Mouse (Mus musculus) liver, embryonic 14.5 days (tissue): ENCODE results near the gene Dgcr6. TPM values are rescaled to one million over a fixed set of nuclear protein-coding genes. Genes with fewer than 3 reads are reported as not detected.

Experiments used
- ATAC-seq: fragments of 200-750 bp; cut with Nextera tagmentation; 2 replicates; pipeline ENCODE4 v1.8.0; 2017; ENCODE audit warnings: moderate number of reproducible peaks, mild to moderate bottlenecking, moderate library complexity; ENCODE audit not compliant: insufficient read depth
- DNase-seq, 3 experiments: peaks; one replicate each; pipeline ENCODE4 v3.0.0-alpha.2; 2012 to 2013; ENCODE audit warnings: low read depth in 3 of 3, low spot score in 3 of 3
- H3K27ac ChIP-seq: fragments of 300-500 bp; sonication (generic); 2 replicates; pipeline ENCODE4 v1.5.1; 2014; ENCODE audit warnings: moderate library complexity, mild to moderate bottlenecking, control low read depth, inconsistent platforms
- H3K27me3 ChIP-seq: fragments of 300-500 bp; sonication (generic); 2 replicates; pipeline ENCODE4 v1.6.1; 2014; ENCODE audit warnings: mild to moderate bottlenecking, low read length, moderate library complexity; ENCODE audit not compliant: control insufficient read depth, insufficient read depth
- H3K36me3 ChIP-seq: fragments of 300-500 bp; sonication (generic); replicated peaks from 2 replicates; pipeline ENCODE4 v1.6.1; 2014; ENCODE audit warnings: low read depth; ENCODE audit not compliant: control insufficient read depth, insufficient read depth
- H3K4me1 ChIP-seq, 2 experiments: fragments of 200-500 bp in 1 of 2; fragments of 300-500 bp in 1 of 2; sonication (generic) in 1 of 2; replicated peaks; 2 replicates each; pipeline ENCODE4 v1.6.1; 2012 to 2014; ENCODE audit warnings: antibody characterized with exemption in 1 of 2, inconsistent platforms in 1 of 2, low read length in 1 of 2; ENCODE audit not compliant: control insufficient read depth in 2 of 2, insufficient read depth in 2 of 2
- H3K4me2 ChIP-seq: fragments of 300-500 bp; sonication (generic); 2 replicates; pipeline ENCODE4 v1.6.1; 2014; ENCODE audit warnings: low read depth, mild to moderate bottlenecking, control low read depth, moderate library complexity
- H3K4me3 ChIP-seq, 2 experiments: fragments of 200-500 bp in 1 of 2; fragments of 300-500 bp in 1 of 2; sonication (generic) in 1 of 2; 2 replicates each; pipeline ENCODE4 v1.5.1; 2012 to 2014; ENCODE audit warnings: low read depth in 2 of 2, low read length in 2 of 2, mild to moderate bottlenecking in 2 of 2, control low read depth in 1 of 2, inconsistent platforms in 1 of 2, moderate library complexity in 1 of 2; ENCODE audit not compliant: insufficient read depth in 1 of 2
- H3K9ac ChIP-seq: fragments of 300-500 bp; sonication (generic); replicated peaks from 2 replicates; pipeline ENCODE4 v1.6.1; 2014; ENCODE audit warnings: mild to moderate bottlenecking, control low read depth, moderate library complexity
- H3K9me3 ChIP-seq: fragments of 300-500 bp; sonication (generic); 2 replicates; pipeline ENCODE4 v1.6.1; 2016; ENCODE audit warnings: low read length, mixed read lengths; ENCODE audit not compliant: control insufficient read depth
- CTCF ChIP-seq: IDR thresholded peaks from 2 replicates; pipeline ENCODE4 v1.5.1; 2016; ENCODE audit warnings: antibody characterized with exemption, low read depth, control low read depth
- EP300 ChIP-seq: IDR thresholded peaks from 2 replicates; pipeline ENCODE4 v1.6.1; 2016; ENCODE audit warnings: antibody characterized with exemption, low read depth
- WGBS: fragments of 180-500 bp; shearing (Covaris S2); extraction: QIAGEN DNeasy Blood & Tissue Kit; methylation state at CpG from one replicate; pipeline ENCODE4 v1.1.7; 2014; ENCODE audit not compliant: insufficient replicate concordance; 5-methylcytosine and 5-hydroxymethylcytosine counted together
- polyA plus RNA-seq, 2 experiments: library from polyadenylated mRNA; depleted of rRNA in 1 of 2; stranded (reverse) in 1 of 2; unstranded in 1 of 2; fragments of >200 nt; fragmentation: Nextera tagmentation in 1 of 2; extraction: Ambion mirVana in 1 of 2; gene quantifications; 2 replicates each; pipeline versions ENCODE4 v1.2.1 to v1.2.3; 2012 to 2014

The Dgcr6 gene
- polyA plus RNA-seq, 2 experiments, result 12.5 to 22.1 TPM

DNA sequence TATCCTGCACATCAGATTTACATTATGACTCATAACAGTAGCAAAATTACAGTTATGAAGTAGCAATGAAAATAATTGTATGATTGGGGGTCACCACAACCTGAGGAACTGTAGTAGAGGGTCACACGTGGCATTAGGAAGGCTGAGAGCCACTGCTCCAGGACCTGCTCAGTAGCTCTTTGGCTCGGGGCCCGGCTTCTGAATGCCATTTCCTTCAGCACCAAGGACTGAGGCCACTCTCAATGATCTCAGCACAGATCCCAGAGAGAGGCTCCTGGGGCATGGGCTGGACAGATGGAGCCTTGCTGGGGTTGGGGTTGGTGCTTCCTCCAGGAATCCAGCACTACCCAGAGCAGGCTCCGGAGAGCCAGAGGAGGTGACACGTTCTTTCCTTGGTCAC is 34.4 kb downstream of the Dgcr6 start:
- WGBS, result 67% methylated on average over 5 of the region's 5 CpGs
- Histone ChIP-seq H3K27ac (no peak overlapping the region), H3K4me3 (no peak overlapping the region), H3K27me3 (no peaks in the 10 kb centered on the region), H3K4me2 (no peak overlapping the region), H3K9me3 (no peaks in the 10 kb centered on the region), H3K9ac (no peak overlapping the region), H3K4me1 (peaks cover 0 to 10% of the 10 kb centered on the region in 2 experiments; a peak in 2 of 4 replicates), H3K36me3 (no peaks in the 10 kb centered on the region)
- TF ChIP-seq CTCF, result no peak
- TF ChIP-seq EP300, result no peak
- DNase-seq (no peak), ATAC-seq (no peak)

- H3K27me3 ChIP-seq, result no peaks in the 10 kb centered on the region
- 34% methylated on average over 5 of the region's 5 CpGs for WGBS
Observed at GRCm38 (mm10) chr16:18096348-18096747, 43.7 kb downstream of the Dgcr6 start.

DNA sequence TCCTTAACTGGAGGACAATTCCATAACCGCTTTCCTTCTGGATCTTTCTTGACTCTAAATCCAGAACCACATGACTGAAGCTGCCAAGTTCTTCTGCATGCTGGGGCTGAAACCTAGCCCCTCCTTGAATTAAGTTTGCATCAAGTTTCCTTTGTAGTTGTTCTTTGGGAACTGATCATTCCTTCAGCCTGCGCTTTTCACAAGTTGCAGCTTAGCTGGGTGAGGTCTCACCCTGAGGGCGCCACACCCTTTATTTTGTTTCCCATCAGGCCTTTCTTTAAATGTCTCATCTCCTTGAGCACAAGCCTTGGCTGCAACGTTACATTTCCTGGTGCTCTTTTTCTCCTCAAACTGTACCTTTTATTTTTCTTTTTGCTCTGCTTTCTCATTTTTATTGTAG is 50.2 kb downstream of the Dgcr6 start:
- H3K27ac ChIP-seq, result no peak overlapping the region
- H3K9ac ChIP-seq, result no peak overlapping the region
- ATAC-seq (no peak), DNase-seq (no peak)
- no peaks in the 10 kb centered on the region for H3K27me3 ChIP-seq
- no peak overlapping the region for H3K4me2 ChIP-seq
- no peak overlapping the region for H3K4me3 ChIP-seq
- no peaks in the 10 kb centered on the region for H3K9me3 ChIP-seq
- no peaks in the 10 kb centered on the region for H3K36me3 ChIP-seq
- no peaks in the 10 kb centered on the region for H3K4me1 ChIP-seq
- WGBS, result 56% methylated on average over 4 of the region's 4 CpGs
- TF ChIP-seq EP300, result no peak
- TF ChIP-seq CTCF, result no peak

More at GRCm38 (mm10) chr16:18096348-18096747, 43.7 kb downstream of the Dgcr6 start:
- H3K4me3 ChIP-seq, result no peak overlapping the region
- no peak for TF ChIP-seq CTCF
- TF ChIP-seq EP300, result no peak
- H3K9ac ChIP-seq, result no peak overlapping the region
- no peaks in the 10 kb centered on the region for H3K4me1 ChIP-seq
- no peak for ATAC-seq
- DNase-seq, result no peak
- H3K4me2 ChIP-seq, result no peak overlapping the region
- no peaks in the 10 kb centered on the region for H3K9me3 ChIP-seq
- H3K36me3 ChIP-seq, result no peaks in the 10 kb centered on the region
- H3K27ac ChIP-seq, result no peak overlapping the region

DNA sequence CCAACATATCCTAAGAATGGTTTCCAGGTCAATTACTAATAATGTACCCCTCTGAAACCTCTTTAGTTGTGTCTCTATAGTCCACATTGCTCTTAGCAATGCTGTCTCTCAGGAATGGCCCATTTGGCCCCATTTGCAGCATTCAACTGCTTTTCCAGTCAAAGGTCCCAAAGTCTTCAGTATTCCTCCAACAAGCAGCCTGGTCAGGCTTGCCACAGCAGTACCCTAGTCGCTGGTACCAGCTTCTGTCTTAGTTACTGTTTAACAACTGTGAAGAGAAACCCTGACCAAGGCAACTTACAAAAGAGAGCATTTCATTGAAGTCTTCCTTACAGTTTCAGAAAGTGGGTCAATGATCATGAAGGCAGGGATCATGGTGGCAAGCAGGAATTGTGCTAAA is 50.7 kb downstream of the Dgcr6 start:
- no peak overlapping the region for H3K4me3 ChIP-seq
- no peaks in the 10 kb centered on the region for H3K4me1 ChIP-seq
- H3K9me3 ChIP-seq, result no peaks in the 10 kb centered on the region
- ATAC-seq (no peak), DNase-seq (no peak)
- no peaks in the 10 kb centered on the region for H3K27me3 ChIP-seq
- no peak overlapping the region for H3K9ac ChIP-seq
- H3K4me2 ChIP-seq, result no peak overlapping the region
- TF ChIP-seq EP300 (no peak), CTCF (no peak)
- no peak overlapping the region for H3K27ac ChIP-seq
- H3K36me3 ChIP-seq, result no peaks in the 10 kb centered on the region
- 49% methylated on average over 1 of the region's 1 CpGs for WGBS

- Histone ChIP-seq H3K4me1 (no peaks in the 10 kb centered on the region), H3K4me3 (no peak overlapping the region), H3K27me3 (no peaks in the 10 kb centered on the region), H3K4me2 (no peak overlapping the region), H3K9ac (no peak overlapping the region), H3K27ac (no peak overlapping the region), H3K36me3 (no peaks in the 10 kb centered on the region), H3K9me3 (no peaks in the 10 kb centered on the region)
- no peak for DNase-seq
- ATAC-seq, result no peak
- TF ChIP-seq EP300 (no peak), CTCF (no peak)
- WGBS, result 33% methylated on average over 6 of the region's 6 CpGs
Observed at GRCm38 (mm10) chr16:18103808-18104207, 51.1 kb downstream of the Dgcr6 start.
